Mouse (Mus musculus) common myeloid progenitor, adult 5-6 weeks (primary cell): ENCODE measurements around the gene Rhoj. TPM values are rescaled to one million over a fixed set of nuclear protein-coding genes. Genes with fewer than 3 reads are reported as not detected.
"Not testable (repeated sequence)": the region's sequence is repeated elsewhere in the genome, so short reads cannot be mapped to it uniquely, and the experiment has no call there.

Source experiments
- ATAC-seq: replicated peaks from 2 replicates; pipeline ENCODE4 v1.8.0; 2016; ENCODE audit warnings: low read depth, mild to moderate bottlenecking, moderate TSS enrichment, inconsistent platforms; ENCODE audit not compliant: poor library complexity, severe bottlenecking
- total RNA-seq: library from RNA; stranded (forward); fragments of 200-1000, 187-1606 nt; gene quantifications from 2 replicates; pipeline ENCODE4 v1.2.3, GENCODE M21; 2017

The Rhoj gene
- total RNA-seq, 1 experiment from 2014 or later = not detected

- no peak for ATAC-seq
Measured at GRCm38 (mm10) chr12:75387846-75388245, 79.7 kb downstream of the Rhoj start.

DNA sequence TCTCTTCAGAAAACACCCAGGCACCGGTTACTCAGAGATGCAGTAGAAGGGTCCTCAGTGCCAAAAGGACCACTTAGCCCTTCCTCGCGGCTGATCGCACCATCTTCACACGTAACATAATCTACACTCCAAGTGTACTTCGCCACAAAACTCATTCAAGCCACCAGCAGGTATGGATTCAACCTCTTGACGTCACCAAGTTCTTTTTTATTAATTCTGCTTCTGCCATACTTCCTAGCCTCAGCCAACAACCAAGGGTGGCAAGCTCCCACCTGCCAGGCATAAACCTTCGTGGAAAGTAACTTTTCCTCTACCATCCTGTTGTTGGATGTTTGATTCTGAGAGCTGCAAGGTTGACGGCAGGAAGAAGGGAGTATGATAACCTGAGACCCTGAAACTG, 80.4 kb downstream of the Rhoj start:
- no peak for ATAC-seq

DNA sequence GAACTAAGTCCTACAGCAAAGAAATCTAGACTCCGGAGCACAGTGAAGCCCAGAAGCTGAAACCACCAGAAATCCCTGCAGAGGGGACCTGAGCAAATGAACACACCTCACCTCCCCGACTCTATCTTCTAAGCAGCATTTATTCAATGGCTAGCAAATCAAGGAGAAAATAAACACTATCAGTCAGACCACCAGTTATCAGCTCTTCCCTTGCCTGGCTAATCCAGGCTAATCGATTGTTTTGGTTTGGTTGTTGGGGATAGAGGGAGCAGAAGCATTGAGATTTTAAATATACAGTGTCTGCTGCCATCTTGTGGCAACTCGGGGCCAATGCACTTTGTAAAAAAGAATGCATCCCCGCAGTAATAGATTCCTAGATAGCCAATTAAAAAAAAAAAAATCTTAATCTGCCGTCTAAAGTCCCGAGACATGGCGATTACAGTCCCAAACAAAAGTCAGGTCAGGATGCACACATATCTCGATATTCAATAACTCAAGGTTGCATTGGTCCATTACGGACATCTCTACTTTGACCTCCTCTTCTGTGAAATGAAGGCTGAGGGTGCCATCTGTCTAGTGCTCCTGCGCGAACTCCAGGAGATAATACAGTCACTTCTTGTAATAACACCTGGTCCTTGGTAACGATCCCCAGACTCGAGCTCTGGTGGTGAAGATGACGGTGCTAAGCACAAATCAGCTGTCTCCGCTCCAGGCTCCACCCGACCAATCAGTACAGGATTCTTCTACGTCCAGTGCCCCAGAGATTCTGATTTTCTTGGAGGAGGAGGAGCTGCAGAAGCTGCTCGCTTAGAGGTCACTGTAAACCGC, 81.4 kb downstream of the Rhoj start:
- ATAC-seq = peak; percentile 77

GRCm38 (mm10) chr12:75391526-75391925, 83.4 kb downstream of the Rhoj start:
- no peak for ATAC-seq

DNA sequence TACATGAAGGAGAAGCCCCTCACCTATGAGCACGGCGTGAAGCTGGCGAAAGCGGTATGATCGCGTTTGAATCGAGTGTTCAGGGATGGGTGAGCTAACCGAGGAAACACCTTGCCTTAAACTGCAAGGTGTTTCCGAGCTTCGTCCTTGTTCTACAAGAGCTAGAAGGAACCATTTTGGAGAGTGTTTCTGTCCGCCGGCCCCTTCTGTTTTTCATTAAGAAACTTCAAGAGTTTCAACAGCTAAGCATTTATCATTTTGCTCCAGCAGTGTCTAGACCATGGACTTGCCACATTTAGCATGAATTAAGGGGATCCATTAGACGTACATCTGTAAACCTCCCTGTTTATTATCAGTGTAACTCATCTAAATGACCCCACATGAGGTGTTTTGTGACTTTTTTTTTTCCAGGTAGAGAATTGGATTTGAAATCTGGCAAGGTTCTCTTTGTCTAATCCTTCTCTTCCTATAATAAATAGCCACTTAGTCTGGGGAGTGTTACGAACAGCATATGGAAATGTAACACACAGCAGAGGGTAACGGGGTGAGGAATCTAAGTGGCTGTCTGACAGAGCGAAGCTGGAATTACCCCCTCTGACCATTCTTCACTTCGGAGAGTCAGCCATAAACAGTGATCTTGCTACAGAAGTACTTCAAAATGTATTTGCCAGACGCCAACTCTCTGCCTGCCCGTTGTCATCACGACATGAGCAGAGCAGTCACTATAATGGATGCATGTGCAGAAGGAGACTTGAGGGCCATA, 86.1 kb downstream of the Rhoj start:
- no peak for ATAC-seq

DNA sequence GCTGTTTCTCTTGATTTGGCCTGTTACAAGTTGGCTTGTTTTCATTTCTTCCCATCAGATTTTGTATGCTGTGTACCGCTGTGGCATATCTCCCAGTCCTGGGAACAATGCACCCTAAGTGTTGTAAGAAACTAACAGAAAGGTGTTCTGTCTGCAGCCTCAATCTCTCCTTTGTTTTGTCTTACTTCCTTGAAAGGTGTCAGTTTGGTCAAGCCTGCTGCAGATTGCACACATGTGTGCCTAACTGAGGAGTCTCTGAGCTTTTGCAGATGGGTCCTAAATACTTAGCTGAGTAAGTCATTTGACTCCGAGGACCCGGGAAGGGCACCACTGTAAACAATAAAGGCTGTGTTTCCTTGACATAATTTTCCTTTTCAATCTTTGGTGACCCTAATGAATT, 88.5 kb downstream of the Rhoj start:
- no peak for ATAC-seq

- ATAC-seq = no peak
Measured at GRCm38 (mm10) chr12:75397077-75397476, 89.0 kb downstream of the Rhoj start.

DNA sequence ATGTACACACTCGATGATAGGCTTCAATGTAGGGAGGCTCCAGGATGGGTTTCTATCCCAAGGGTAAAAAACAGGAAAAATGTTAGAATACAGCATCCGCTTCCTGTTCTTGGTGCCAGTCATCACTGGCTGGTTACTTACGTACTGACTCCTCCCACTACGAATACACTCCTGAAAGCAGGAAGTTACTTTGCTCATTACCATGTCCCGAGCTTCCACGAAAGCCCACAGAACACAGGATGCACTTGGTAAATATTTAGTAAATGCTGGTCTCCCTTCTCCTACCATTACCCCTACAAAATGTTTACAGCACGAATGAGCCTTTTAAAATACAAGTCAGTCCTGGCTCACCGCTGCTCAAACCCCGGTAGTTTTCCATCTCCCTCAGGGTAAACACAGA, 104.8 kb downstream of the Rhoj start:
- ATAC-seq = peak; percentile 72

DNA sequence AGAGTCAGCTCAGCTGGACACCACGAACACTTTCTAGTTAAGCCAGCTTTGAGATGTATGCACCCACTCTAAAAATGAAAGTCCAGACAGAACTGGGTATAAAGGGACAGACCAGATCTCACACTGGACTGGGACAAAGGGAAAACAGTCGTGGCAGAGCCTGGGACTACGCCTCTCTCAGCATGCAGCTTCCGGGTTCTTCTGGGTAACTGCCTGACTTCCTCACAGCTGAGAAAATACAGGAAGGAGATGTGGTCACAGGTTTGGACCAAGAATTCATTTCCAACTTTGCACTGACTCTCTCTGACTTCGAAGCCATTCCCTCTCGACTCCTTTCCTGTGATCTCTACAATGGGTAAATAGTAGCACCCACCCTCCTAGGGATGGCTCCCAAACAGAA, 106.9 kb downstream of the Rhoj start:
- ATAC-seq = peak; percentile 62; the same call in 1 of the 2 replicates

- no peak for ATAC-seq
Measured at GRCm38 (mm10) chr12:75416681-75417080, 108.6 kb downstream of the Rhoj start, which contains the start of gene Gphb5. Gphb5 (minus strand) TSS chr12:75416781.

- no peak for ATAC-seq
Measured at GRCm38 (mm10) chr12:75424359-75424758, 116.2 kb downstream of the Rhoj start.

GRCm38 (mm10) chr12:75424817-75425216, 116.7 kb downstream of the Rhoj start:
- no peak for ATAC-seq

GRCm38 (mm10) chr12:75425882-75426281, 117.8 kb downstream of the Rhoj start:
- no peak for ATAC-seq

DNA sequence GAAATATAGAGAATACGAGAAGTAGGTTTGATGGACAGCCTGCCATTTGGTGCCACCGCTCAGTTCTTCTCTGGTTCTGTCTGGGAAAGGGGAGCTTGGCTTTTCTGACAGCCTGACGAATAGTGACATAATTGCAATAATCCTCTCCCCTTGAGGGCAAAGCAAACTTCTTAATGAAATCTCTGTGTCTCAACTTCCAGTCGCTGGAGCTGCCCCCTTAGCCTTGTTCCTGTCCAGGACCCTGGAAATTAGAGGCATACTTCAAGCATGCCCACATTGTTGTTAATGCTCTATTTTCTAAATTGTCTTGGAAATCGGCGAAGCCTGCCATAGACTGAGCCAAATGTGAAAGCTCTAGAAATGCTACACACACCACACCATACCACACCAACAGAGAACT, 120.6 kb downstream of the Rhoj start:
- ATAC-seq = no peak

GRCm38 (mm10) chr12:75429685-75430396, 121.7 kb downstream of the Rhoj start:
- no peak for ATAC-seq

DNA sequence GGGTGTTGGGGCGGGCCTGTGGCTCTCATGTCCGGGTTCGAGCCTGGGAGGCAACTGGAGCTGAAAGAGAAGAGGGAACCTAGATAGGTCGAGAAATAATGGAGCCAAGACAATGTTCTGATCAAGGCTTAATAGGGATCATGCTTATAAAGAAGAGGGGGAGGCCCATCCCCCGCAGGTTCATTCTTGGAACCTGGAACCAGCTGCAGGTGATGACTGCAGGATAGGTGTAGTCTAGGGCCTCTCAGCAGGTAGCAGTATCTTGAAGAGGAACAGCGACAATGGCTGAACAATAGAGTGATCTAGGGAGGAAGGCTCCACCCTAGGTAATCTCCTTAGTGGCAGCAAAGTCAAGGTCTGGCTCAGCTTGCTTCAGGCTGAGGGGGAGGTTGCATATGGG, 124.3 kb downstream of the Rhoj start:
- ATAC-seq = not testable (repeated sequence)

DNA sequence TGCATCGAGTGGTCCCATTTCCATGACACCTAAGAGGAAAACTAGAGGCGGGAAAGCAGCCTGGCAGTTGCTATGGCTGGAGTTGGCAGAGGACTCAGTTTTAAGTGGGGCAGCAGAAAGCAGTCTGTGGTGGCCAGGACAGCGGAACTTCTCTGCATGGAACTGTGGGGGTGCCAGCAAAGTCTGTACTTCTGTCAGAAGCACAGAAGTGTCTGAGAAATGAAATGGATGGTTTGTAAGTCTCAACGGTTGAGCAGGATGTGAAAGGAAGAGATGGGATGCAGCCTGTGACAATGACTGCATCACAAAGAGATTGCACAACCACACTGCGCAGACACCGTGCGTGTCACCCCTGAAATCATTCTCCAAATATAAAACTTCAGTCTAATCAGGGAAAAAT, 138.1 kb downstream of the Rhoj start:
- ATAC-seq = 0 out of 2 replicates have a peak, but pooled peaks have one; percentile 20

GRCm38 (mm10) chr12:75448921-75449320, 140.8 kb downstream of the Rhoj start:
- peak; percentile 69 for ATAC-seq

GRCm38 (mm10) chr12:75449475-75449966, 141.4 kb downstream of the Rhoj start:
- peak; percentile 59 for ATAC-seq

- no peak for ATAC-seq
Measured at GRCm38 (mm10) chr12:75450011-75450410, 141.9 kb downstream of the Rhoj start.
